Mouse (Mus musculus) small intestine, adult 2 months (tissue): ENCODE measurements around the gene Rad51b.

Experiments used
- CTCF ChIP-seq: fragments of 200-500 bp; IDR thresholded peaks from 2 replicates; pipeline ENCODE4 v1.5.1; 2012; ENCODE audit warnings: low read depth, mild to moderate bottlenecking, control low read depth, inconsistent platforms, low read length, moderate library complexity, mixed read lengths; ENCODE audit not compliant: insufficient replicate concordance, insufficient read length; ENCODE audit errors: extremely low read depth
- POLR2A ChIP-seq: fragments of 200-500 bp; IDR thresholded peaks from 2 replicates; pipeline ENCODE4 v1.6.1; 2012; ENCODE audit warnings: low read depth, mild to moderate bottlenecking, control low read depth, inconsistent platforms, low read length, moderate library complexity

DNA sequence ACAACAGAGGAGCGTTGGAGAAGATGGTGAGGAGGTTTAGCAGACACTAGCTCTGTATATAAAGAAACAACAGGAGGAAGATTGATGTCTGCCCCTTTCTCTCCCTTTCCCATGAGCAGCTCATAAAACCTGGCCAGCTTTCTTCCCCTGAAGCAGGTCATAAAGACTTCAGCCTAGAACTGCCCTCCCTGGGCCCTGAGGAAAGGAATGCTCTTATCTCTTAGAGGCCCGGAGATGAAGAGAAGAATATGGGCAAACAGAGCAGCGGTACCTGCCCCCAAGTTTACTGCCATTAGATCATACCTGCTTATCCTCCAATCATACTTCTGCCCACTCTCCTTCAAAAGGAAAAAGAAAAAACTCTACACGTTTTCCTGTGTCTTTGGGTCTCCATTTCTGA lies 519.2 kb downstream of the Rad51b start:
- TF ChIP-seq POLR2A: no peak
- TF ChIP-seq CTCF: no peak
